Mouse (Mus musculus): ENCODE measurements around the gene Ints6l. TPM values are rescaled to one million over a fixed set of nuclear protein-coding genes. Genes with fewer than 3 reads are reported as not detected.

Ints6l gene
- 37.9 TPM for polyA plus RNA-seq (2015; fragmentation: Illumina TruSeq; extraction: RNeasy Lipid Tissue Mini Kit (QIAGEN cat#74804); ENCODE audit: low read depth, low replicate concordance)

GRCm38 (mm10) chrX:56454671-56455371, at the start of gene Ints6l:
Gene Ints6l (plus strand): TSS chrX:56454857.

GRCm38 (mm10) chrX:56447524-56448015, 7.1 kb upstream of the Ints6l start, which contains the start of gene Gm2174:
Gene Gm2174 (plus strand): TSS chrX:56447965.

GRCm38 (mm10) chrX:56524442-56524841, 69.8 kb downstream of the Ints6l start, which contains the start of gene Gm10477:
Gene Gm10477 (plus strand): TSS chrX:56524742.

GRCm38 (mm10) chrX:56549506-56549905, 94.8 kb downstream of the Ints6l start, which contains the start of gene Gm648:
Gene Gm648 (minus strand): TSS chrX:56549606.

Other genes with a start within 250 kb of the Ints6l start
- not detected for gene Gm773, start 242.0 kb upstream of the Ints6l start, polyA plus RNA-seq (2015; fragmentation: Illumina TruSeq; extraction: RNeasy Lipid Tissue Mini Kit (QIAGEN cat#74804); ENCODE audit: low read depth, low replicate concordance)
- 5.6 TPM for gene Zfp449, start 108.5 kb upstream of the Ints6l start, polyA plus RNA-seq (2015; fragmentation: Illumina TruSeq; extraction: RNeasy Lipid Tissue Mini Kit (QIAGEN cat#74804); ENCODE audit: low read depth, low replicate concordance)
- gene Smim10l2a, start 80.3 kb upstream of the Ints6l start, polyA plus RNA-seq (2015; fragmentation: Illumina TruSeq; extraction: RNeasy Lipid Tissue Mini Kit (QIAGEN cat#74804); ENCODE audit: low read depth, low replicate concordance): 23.6 TPM
- not detected for gene Gm2174, start 6.9 kb upstream of the Ints6l start, polyA plus RNA-seq (2015; fragmentation: Illumina TruSeq; extraction: RNeasy Lipid Tissue Mini Kit (QIAGEN cat#74804); ENCODE audit: low read depth, low replicate concordance)
- gene Gm10477, start 69.9 kb downstream of the Ints6l start, polyA plus RNA-seq (2015; fragmentation: Illumina TruSeq; extraction: RNeasy Lipid Tissue Mini Kit (QIAGEN cat#74804); ENCODE audit: low read depth, low replicate concordance): not detected
- not detected for gene Gm648, start 94.7 kb downstream of the Ints6l start, polyA plus RNA-seq (2015; fragmentation: Illumina TruSeq; extraction: RNeasy Lipid Tissue Mini Kit (QIAGEN cat#74804); ENCODE audit: low read depth, low replicate concordance)
- 31.6 TPM for gene Mmgt1, start 143.2 kb downstream of the Ints6l start, polyA plus RNA-seq (2015; fragmentation: Illumina TruSeq; extraction: RNeasy Lipid Tissue Mini Kit (QIAGEN cat#74804); ENCODE audit: low read depth, low replicate concordance)
- gene Slc9a6, start 154.9 kb downstream of the Ints6l start, polyA plus RNA-seq (2015; fragmentation: Illumina TruSeq; extraction: RNeasy Lipid Tissue Mini Kit (QIAGEN cat#74804); ENCODE audit: low read depth, low replicate concordance): 95.4 TPM